Mouse (Mus musculus) CD8-positive naive resting alpha-beta T cell, adult 2 months (primary cell): ENCODE results near the gene Dstyk.
"Not testable (repeated sequence)": the region's sequence is repeated elsewhere in the genome, so short reads cannot be mapped to it uniquely, and the experiment has no call there.

Experiments used
- DNase-seq, 2 experiments: peaks; one replicate each; pipeline ENCODE4 v3.0.0; 2022; ENCODE audit warnings: low read depth in 2 of 2, low spot score in 2 of 2

The Dstyk gene

DNA sequence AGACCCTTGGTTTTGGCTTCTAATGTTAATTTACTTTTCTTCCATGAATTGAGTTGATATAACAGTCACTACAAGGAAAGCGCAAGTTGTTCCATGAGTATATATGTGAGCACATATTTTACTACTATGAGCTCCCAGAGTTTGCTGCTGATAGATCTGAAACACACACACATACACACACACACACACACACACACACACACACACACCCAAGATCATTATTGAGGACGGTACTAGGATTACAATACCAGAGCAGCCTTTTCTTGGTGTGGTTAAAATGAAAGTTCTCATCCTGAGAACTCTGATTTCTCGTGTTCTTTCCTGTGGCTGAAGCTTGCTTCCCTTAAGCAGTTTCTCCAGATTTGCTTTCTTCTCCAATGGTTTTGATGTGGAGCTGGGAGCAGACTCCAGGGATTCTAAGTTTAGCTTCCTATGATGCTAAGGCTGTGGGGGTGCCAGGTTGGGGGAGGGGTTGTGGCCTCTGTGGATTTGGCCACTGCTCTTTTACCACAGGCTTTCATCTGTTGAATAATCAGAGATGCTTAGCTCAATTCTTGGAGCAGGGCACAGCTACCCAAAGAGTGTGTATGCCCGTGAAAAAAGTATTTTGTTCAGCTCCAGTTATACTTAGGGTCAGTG lies 19.1 kb downstream of the Dstyk start:
- no peak for DNase-seq

DNA sequence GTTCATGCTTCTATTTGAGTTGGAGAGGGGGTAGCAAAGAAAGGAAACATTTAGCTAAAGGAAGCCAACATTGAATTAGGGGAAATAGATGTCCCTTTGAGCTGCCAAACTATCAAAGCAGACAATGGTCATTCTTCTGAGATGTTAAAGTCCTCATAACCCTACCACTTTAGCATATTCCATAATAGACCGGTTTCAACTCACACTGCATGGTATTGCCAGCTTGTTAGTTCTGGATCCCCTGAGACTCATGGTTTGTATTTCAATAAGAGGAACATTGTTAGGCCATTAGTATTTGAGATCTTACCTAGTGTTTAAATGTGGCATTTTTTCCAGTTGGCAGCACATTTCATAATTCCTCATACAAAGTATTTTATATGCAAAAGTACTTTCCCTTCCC lies 19.6 kb downstream of the Dstyk start:
- no peak for DNase-seq

DNA sequence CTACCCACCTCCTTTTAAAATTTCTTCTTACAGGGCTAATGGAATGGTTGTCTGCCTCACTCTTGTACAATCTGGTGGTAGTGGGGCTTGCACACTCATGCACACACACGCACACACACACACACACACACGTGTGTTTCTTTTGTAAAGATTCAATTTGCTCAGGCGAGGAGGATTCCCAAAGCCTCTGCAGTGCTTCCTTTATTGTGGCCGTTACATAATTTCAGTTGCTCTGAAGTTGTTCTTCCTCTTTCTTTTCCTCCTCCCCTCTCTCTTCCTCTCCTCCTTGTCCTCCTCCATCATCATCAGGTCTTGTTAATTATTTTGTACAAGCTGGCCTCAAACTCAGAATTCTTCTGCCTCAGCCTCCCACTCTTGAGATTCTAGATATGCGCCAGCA lies 20.0 kb downstream of the Dstyk start:
- DNase-seq, result no peak

DNA sequence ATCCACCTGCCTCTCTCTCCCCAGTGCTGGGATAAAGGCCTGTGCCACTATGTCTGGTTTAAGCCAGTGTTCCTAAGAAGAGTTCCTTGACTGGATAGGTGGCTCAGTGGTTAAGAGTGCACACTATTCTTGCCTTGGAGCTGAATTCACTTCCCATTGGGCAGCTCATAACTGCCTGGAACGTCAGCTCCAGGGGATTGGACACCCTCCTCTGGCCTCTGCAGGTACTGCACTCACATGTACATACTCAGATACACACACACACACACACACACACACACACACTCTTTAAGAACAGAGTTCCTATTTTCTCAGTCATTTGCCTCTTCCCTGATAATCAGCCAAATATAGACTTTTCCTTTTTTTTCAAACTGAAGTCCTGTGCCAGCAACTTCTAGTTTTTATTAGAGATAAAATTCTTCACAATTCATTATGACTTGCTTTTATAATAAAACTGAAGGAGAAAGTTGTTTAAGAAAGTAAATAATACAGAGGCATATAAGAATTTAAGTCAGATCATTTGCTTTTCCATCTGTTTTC lies 23.6 kb downstream of the Dstyk start:
- no peak for DNase-seq

DNA sequence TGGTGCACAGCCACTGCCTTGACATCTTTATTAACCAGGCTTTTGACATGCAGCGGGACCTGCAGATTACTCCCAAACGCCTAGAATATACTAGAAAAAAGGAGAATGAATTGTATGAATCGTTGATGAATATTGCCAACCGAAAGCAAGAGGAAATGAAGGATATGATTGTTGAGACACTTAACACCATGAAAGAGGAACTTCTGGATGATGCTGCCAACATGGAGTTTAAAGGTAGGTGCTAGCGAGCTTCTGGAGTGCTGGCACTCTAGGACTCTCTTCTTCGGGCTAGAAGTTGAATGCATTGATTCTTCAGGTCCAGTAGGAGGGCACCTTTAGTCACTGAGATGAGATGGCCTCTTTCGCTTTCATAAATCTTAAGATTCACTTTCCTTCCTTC lies 32.4 kb downstream of the Dstyk start:
- DNase-seq, result no peak

DNA sequence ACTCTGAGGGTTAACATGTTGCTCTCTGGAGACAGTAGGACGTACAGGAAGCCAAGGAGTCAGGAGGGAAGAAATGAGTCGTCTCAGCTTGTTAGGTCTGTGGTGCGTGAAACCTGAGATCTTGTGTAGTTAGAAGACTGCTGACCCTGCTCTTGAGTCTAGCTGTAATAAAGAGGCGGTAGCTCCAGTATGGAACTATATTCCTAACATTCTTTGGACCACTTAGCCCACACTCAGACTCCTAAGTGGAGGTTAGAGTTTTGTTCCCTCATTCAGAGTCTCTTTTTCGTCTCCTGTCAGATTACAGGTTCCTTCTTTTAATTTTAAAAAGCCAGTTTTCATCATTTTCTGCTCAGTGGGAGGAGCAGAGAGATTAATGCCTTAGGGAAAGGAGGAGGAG lies 47.3 kb downstream of the Dstyk start:
- DNase-seq, result no peak

DNA sequence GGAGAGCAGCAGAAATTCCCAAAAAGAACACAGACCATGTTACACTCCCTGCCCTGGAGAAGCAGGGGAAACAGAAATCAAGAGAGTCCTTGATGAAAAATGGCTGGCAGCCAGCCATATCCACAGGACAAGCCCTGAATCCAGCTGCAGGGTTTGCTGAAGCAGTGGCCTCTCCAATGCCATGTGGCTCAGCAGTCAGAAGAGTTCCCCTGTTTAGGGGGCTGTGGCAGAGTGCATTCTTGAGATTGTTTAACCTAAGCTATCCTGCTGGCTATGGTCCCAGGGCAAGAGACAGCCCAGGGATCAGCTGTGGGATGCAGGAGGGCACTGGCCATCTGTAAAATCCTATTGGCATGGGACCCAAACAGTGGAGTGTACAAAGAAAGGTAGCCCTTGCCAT lies 51.6 kb downstream of the Dstyk start:
- no peak for DNase-seq

DNA sequence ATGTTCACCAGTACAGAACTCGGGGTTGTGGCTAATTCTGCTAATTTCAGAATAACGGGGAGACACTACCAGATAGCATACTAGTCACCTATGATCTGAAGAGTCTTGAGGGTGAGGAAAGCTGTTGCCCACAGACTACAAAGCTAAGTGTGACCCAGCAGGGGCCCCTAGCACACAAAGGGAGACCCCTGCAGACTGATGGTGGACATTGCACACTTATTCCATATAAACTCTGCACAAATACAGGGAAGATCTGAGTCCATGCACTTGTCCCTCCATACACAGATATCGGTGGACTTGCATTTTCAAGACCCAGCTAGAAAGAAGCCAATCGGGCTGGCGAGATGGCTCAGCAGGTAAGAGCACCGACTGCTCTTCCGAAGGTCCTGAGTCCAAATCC lies 52.2 kb downstream of the Dstyk start:
- DNase-seq, result no peak

DNA sequence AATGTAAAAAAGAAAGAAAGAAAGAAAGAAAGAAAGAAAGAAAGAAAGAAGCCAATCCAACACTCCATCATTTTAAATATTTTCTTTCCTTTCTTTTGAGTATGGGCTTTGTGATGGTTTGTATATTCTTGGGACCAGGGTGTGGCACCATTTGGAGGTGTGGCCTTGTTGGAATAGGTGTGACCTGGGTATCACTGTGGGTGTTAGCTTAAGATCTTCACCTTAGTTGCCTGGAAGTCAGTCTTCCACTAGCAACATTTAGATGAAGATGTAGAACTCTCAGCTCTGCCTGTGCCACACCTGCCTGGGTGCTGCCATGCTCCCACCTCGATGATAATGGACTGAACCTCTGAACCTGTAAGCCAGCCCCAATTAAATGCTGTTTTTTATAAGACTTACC lies 52.7 kb downstream of the Dstyk start:
- DNase-seq, result not testable (repeated sequence)

DNA sequence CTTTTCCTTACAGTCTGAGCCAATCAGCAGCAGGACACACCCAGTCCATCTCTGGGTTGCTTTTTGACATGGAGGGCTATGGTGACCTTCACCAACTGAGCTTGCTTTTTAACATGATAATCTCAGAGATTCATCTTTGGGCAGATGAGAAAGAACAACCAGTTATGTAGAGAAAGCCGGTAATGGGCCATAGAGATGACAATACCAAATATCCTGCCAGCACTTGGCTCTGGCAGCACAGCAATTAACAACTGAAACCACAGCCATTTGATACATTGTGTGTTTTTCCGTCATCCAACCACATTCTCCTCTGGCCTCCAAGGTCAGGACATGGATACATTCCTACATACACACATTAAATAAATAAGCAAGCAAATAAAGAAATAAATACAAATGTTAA lies 53.7 kb downstream of the Dstyk start:
- no peak for DNase-seq

DNA sequence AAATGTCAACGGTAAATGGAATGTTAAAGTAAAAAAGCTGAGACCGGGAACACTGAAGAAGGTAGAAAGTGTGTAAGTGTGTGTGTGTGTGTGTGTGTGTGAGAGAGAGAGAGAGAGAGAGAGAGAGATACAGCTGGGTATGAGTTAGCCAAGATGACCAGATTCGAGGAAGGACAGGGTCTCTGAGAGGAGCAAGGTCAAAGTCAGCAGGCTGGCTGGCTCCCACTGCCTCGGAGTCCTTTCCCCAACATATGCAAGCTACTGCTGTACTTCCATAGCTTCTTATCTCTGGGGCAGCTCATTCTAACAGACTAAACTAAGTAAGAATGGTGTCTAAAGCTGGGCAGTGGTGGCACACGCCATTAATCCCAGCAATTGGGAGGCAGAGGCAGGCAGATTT lies 54.1 kb downstream of the Dstyk start:
- no peak for DNase-seq

DNA sequence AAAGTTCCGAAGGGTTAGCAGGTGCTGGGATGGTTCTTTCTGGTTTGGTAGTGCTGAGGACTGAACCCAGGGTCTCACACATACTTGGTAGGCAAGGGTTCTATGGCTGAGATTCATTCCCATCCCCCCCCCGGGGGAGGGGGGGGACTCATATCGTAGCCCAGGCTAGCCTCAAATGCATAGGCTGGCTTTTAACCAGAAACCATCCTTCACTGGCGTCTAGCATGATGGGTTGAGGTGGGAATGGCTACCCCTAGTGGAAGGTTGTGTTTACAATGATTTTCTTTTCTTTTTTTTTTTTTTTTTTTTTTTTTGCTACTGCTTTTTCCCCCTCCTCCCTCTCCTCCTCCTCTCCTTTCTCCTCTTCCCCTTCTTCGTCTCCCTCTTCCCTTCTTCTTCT lies 55.2 kb downstream of the Dstyk start:
- no peak for DNase-seq

DNA sequence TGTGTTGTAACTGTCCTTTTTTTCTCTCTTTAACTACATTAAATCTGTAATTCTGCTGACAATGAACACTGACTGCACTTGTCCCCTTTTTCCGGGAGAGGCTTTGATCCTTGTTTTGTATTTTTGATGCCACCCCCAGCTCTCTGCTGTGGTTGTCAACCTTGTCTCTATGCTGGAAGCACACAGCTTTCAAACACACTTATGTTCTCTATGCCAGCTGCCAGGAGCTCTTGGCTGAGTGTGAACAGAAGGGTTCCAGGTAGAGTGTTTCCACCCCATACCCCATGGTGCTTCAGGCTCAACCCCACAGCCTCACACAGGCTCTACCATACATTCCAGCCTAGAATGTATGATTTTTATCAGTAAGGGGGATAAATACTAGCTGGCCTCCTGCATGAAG lies 57.1 kb downstream of the Dstyk start:
- no peak for DNase-seq

DNA sequence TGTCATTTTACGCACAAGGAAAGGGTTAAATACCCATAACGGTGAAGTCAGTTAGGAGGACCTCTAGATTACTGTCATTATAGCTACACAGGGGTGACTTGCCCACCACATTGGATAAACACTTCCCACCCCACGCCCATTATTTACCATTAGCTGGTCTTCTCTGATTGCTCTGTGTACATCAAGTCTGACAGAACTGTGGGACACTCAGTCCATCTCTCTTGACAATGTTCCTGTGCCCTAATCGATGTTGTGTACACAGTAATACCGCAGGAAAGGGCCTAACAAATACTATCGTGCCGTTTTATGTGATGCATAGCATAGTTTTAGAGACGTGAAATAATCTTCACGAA lies 59.2 kb downstream of the Dstyk start:
- DNase-seq, result no peak

DNA sequence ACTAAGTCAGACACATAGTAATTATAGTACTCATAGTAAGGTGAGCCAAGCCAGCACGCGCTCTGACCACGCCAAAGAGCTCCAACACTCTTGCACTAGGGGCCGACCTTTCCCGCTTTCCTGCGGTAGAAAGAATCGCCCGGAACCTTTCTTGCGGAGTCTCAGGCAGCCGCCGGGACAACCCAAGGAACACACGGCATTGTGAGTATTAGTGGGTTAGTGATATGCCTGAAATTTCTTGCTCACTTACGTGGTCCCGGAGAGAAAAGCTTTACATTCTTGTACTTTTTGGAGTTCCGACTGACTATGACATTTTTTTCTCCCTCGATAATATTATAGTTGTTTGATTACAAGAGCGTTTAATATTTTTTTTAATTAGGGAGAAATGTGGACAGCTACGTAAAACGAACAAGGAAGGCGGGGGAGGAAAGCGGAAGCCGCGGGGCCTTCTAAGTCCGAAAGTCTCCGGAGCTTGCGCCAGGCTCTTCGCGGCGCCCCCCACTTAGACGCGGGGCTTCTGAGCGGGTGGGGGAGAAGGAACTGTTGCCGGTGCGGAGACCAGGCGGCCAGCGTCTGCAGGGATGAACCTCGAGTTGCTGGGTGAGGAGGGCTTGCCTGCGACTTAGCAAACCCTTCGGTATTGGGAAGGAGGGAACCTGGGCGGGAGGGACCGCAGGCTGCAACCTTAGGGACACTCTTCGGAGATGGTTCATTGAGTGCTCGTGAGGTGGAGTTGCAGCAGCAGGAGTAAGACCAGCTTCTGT lies 59.8 kb downstream of the Dstyk start, which contains the start of gene Rbbp5:
Gene Rbbp5, plus strand, starts transcription at position 438 of the 764 bp plus-strand sequence.
- DNase-seq, result peak; percentile 83 to 85

DNA sequence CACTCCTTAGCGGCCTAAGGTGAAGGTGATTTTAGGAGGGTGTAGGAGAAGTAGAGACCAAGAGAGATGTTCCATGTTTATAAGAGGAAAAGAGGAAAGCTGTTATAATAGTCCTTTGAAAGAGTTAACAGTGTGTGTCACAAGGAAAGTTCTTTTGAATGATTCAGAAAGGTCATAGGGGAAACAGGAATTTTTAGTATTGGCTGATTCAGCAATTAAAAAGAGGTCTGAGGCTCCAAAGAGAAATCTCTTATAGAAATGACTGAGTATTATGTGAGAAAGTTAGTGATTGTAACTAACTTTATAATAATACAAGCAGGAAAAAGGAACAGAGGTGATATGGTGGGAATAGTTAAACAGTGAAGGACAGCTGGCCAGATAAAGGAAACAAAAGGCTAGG lies 62.1 kb downstream of the Dstyk start:
- DNase-seq, result no peak

DNA sequence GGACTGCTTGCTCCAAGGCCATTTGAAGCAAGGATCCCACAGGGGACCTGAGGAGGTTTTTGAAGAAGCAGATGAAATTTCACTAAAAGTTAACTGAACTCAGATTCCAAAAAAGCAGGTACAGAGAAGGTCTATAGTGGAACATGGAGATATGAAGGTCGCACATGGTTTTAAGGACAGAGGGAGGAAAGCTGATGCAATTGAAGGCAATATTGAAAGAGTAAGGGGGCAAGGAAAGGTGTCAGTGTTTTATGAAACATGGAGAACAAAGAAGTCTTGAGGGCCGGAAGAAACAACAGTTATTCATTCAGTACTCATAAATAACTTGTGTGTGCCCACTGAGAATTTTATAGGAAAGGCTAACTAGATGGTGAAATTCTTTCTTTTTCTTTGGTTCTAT lies 64.3 kb downstream of the Dstyk start:
- DNase-seq, result no peak

DNA sequence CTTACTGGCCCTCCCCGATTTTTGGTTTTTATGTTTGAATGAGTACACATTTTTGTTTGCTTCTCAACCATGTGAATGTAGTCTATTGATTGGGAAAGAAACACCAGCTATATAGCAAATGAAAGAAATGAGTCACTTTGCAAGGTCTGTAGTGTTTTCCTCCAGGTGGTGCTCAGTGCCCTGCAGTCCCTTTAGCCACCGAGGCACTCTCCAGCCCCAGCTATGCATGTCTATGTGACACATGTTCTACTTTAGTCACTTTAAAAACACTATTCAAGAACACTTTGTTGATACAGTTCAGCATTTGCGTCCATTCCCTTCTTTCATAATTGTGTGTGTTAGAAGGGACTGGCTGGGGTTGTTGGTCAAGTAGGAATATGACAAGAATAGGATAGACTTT lies 65.9 kb downstream of the Dstyk start:
- no peak for DNase-seq

DNA sequence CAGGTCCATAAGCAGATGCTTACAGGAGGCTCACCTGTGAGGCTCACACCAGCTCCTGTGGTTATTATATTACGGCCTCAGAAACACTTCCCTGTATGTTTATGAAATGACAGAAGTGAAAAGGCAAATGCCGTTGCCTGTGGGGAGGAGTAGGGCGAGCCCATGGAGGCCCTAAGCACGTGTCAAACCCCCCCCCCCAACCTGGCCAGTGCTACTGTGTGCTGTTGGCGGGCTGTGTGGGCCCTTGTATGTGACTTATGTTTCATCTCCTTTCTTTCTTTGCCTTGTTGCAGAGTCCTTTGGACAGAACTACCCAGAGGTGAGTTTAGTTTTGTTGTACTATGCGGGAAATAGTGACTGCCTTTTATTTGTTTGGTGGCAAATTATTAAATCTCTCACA lies 66.4 kb downstream of the Dstyk start:
- no peak for DNase-seq

DNA sequence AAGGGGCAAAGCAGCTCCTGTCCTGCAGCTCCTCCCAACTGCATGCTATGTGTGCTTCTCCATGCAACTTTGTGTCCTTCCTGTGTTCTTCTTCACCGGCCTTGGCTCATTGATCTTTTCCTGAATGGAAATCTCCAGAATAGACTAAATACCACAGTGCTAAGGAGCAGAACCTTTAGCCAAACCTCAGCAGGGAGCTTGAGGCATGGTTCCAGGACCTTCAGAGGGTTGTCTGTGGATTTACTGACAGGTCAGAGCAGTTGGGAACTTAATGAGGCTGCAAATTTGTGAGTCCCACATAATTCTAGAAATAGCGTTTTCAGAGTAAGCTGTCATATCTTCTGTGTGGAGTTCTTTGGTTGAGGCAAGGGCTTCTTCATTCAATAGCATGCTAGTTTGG lies 83.2 kb downstream of the Dstyk start:
- DNase-seq, result no peak

DNA sequence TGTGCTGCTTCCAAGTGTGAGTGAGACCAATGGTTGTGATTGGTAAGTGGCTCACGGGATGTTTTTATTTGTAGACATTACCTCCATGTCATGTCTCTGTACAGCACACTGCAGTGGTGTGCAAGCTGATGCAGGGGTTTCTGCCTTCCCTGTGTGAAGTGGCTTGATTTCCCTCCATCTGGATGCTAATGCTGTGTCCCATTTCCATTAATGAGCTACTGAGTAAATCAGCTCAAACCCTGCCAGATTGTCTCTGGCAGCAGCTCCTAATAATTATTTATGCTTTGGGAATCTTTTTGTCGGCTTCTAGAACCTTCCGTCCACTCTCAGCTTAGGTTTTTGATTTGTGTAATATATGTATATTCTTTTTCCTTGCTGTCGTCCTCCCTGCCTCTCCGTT lies 87.8 kb downstream of the Dstyk start:
- no peak for DNase-seq

DNA sequence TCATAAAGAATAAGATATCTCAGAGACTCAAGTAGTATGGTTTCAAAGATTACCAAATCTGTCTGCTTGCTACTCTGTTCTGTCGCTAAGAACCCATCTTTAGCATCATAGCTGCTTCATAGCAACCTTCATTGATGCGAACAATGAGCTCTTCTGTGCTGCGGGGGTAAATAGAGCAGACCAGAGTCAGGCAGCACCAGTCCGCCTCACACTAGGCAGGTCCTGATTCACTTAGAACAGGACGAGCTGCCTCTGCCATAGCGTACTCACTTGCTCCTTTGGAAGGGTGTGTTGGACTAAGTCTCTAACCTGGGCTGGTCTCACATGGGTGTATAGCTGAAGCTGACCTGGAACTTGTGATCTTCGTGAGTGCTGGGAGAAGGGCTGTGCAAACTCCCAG lies 88.7 kb downstream of the Dstyk start, which contains the start of gene Tmem81:
Gene Tmem81, plus strand, starts transcription at position 173 of the 400 bp plus-strand sequence.
- DNase-seq, result no peak

DNA sequence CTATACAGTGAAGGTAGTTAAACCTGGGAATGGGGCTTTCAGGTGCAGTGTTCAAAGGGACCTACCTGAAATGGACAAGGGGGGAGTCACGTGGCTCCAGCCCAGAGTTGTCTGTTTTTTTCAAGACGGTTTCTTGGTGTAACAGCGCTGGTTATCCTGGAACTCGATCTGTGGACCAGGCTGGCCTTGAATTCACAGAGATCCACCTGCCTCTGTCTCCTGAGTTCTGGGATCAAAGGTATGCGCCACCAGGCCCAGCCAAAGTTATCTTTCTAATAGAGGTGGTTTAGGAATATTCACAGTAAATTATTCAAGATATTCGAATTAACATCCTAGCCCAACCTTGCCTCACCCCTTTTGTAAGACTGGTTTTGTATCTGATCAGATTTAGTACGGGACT lies 89.3 kb downstream of the Dstyk start:
- no peak for DNase-seq
